Mouse (Mus musculus) T-helper 1 cell (primary cell): ENCODE results near the gene Irak4.

Experiments used
- in situ Hi-C: fragments of 300-600 bp; cut with MboI, MseI; formaldehyde crosslinking; loops from one replicate; pipeline ENCODE4 v1.15.1; 2025; ENCODE audit warnings: high pct_unique_total_duplicates

Irak4 gene

GRCm38 (mm10) chr15:94543409-94544051, at the start of gene Irak4, which contains the start of gene Pus7l:
Gene Irak4 (plus strand): TSS chr15:94543643.
Gene Pus7l (minus strand): TSS chr15:94543547.
- in situ Hi-C loops = no loop called here

DNA sequence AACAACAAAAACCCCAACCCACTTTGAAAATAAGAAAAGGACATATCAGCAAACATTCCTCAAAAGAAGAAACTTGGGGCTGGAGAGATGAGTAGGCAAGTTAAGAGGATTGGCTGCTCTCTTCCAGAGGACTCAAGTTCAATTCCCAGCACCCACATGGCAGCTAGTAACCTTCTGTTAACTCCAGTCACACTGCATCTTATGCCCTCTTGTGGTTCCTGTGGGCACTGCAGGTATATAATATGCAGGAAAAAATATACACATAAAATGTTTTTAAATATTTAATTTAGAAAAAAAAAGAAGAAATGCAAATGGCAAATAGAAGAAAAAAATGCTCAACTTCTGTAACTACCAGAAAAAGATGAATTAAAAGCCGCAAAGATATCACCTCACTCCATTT, 49.0 kb upstream of the Irak4 start:
- in situ Hi-C loops = no loop called here

DNA sequence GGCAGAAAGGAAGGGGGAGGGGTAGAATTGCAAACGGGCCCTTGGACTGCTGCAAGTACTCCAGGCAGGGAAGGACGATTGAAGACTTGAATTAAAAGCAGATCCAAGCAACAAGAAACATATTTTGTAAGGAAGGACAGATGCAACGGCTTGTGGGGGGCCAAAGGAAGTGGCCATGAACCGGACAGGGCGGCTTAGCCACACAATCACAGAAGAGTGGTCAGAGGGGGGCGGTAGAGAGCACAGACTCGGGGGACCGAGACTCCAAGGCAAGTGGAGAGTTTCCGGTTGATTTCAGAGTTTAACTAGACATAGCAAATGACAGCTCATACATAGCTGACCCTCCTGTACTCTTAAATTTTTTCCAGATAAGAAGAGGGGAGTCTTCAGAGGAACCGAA, 47.5 kb upstream of the Irak4 start:
- in situ Hi-C loops = no loop called here

- in situ Hi-C loops = no loop called here
Observed at GRCm38 (mm10) chr15:94499260-94499659, 44.2 kb upstream of the Irak4 start.

- in situ Hi-C loops = no loop called here
Observed at GRCm38 (mm10) chr15:94503451-94504215, 39.8 kb upstream of the Irak4 start.

DNA sequence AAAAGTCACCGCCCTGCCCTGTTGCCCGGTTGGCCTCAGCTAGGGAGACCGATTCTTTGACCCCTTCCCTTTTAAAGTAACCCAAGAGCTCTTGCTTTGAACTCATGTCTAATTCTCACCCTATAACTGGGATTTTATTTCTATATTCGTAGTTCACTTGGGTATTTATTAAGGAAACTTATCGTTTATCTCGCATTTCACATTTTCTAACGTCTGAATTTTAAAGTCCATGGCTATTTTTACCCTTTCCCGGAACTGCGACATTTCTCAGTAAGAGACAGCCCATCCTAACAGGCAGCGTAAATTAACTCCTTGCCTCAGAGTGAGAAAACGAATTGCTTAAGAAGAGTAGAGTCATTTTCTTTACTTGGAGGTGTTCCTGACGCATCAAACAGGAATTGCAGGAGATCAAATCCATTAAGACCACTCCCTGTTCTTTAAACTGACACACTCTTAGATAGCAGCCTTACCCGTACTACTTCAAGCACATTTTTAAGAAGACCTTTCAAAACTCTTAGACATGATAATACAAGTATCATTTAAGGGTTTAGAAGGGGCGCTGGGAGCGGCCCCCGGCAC, 25.4 kb upstream of the Irak4 start:
- in situ Hi-C loops = no loop called here

GRCm38 (mm10) chr15:94520205-94520900, 23.1 kb upstream of the Irak4 start:
- in situ Hi-C loops = no loop called here

- in situ Hi-C loops = no loop called here
Observed at GRCm38 (mm10) chr15:94520959-94521358, 22.5 kb upstream of the Irak4 start.

DNA sequence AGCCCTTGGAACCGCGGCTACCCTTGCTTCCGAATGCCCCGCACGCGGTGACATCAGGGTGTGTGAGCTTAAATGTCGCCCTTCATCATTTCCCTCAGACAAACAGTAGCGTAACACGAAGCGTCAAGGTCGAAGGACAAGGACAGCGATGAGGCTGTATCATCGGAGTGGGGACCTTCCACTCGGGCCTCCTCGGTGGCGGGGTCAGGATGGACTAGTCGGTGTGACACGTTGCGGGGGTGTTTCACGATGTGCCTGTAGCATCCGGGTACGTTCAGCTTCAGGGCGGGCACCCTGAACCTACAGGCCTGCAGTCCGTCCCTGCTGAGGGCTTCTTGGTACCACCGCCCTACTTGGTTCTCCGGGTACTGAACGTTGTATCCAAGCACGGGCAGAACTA, 20.2 kb upstream of the Irak4 start:
- in situ Hi-C loops = no loop called here

DNA sequence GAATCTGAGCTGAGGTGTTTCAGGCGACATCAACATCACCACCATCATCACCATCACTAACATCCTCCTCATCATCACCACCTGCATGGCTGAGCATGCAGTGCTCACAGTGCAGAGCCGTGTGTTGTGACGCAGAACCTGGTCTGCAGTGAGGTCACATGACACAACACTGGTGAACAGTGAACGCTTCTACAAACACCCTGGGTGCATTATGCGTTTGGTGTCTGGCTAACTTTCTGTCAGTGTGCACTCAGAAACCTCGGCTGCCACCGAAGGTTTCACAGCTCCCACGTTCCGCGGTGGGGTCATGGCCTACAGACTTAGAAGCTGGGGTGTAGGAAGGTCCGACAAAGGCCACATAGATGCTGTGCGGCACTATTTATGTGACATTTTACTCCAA, 18.5 kb upstream of the Irak4 start:
- in situ Hi-C loops = loop anchor here (5.0 kb wide), 1 partner anchor 188 kb away; no protein-coding TSS in a partner anchor

GRCm38 (mm10) chr15:94530519-94530918, 12.9 kb upstream of the Irak4 start:
- in situ Hi-C loops = no loop called here

DNA sequence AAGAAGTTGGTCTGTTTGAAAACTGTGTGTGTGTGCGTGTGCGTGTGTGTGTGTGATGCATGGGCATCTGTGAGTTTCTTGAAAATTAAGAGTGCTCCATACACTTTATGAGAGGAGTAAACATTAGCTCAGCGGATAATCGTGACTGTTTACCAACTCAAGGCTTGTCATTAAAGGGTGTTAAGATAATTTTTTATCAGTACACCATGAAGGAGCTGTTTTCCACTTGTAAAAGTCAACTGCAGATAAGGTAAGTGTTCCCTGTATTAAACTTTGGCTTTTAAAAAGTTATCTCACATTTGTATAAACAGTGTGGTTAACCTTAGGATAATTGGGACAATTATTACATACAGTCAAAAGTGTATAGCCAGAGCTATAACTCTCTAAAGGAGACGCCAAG, 11.1 kb upstream of the Irak4 start:
- in situ Hi-C loops = no loop called here

DNA sequence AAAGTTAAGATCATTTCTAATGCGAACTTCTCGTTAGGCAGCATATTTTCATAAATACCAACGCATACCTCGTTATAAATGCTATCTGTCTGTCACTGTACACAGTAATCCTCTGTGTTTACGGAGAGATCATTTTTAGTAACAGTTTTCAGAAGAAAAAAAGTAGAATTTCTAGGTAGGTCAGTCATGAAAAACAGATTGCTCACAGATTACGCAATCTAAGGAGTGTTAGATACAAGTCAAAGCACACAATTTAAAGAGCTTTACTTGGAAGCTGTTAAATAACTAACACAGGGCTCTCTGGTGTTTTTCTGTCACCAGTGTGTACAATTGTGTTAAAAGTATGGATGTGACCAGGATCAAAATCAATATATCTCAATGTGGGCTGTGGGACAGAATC, 10.5 kb upstream of the Irak4 start:
- in situ Hi-C loops = no loop called here

DNA sequence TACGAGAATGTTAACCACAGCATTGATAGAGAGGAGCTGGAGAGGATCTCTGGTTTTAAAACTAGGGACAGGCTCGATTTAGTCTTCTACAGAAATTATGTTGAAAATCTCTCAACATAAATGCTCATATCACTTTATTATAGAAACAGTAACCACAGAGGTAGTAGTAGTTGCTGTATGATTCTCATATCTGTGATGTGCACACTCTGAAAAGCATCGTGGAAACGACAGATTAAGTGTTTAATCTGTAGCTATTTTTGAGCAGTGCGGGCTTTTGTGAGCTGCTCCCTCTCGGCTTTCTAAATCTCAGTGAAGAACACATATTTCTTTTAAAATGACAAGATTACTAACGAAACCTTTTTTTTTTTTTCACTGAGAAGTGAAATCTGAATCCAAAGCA, 7.9 kb upstream of the Irak4 start:
- in situ Hi-C loops = no loop called here

DNA sequence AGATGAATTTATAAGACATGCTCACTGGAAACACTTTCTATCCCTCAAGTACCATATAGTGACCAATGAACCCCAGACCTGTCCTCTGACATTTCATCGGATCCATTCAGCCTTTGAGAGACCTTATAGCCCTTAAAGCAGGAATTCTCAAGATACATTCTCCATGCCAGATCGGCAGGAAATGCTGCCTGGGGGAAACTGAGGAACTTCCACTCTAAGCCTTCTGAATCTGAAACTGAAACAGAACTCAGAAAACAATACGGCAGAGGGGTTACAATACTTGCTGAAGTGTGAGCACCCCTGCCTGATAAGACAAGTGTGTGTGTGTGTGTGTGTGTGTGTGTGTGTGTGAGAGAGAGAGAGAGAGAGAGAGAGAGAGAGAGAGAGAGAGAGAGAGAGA, 4.1 kb upstream of the Irak4 start:
- in situ Hi-C loops = no loop called here

- in situ Hi-C loops = no loop called here
Observed at GRCm38 (mm10) chr15:94542567-94543408, 655 bp upstream of the Irak4 start.

- in situ Hi-C loops = no loop called here
Observed at GRCm38 (mm10) chr15:94544052-94544636, 701 bp downstream of the Irak4 start.

DNA sequence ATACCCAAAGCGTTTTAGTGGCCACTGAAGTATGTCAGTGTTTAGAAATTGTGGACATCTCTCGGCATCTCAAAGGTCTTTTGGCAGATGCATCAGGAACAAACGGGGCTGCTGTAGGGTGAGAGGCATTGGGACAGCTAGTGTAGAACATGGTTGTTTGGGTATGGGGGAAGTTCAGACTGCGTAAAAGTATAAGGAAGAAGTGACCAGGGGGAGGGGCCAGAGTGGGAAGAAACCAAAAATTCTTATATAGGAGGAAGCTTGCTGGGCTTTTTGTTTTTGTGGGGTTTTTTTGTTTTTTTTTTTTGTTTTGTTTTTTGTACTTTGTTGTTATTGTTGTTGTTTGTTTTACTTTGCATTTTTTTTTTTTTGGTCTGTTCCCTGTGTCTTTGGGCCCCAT, 1.4 kb downstream of the Irak4 start:
- in situ Hi-C loops = loop anchor here (5.0 kb wide), 1 partner anchor 52 kb away; no protein-coding TSS in a partner anchor

DNA sequence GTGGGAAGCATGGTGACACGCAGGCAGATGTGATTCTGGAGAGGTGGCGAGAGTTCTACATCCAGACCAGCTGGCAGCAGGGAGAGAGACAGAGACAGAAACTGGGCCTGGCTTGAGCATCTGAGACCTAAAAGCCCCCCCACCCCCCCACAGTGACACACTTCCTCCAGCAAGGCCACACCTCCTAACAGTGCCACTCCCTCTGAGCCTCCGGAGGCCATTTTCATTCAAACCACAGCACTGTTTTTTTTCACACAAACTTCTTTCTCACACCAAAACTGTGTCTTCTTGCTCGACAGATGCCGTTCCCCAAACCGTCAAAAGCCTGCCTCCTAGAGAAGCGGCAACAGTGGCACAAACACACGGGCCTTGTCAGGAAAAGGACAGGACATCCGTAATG, 10.1 kb downstream of the Irak4 start:
- in situ Hi-C loops = loop anchor here (25.0 kb wide), 1 partner anchor 1734 kb away; the partner anchor contains the start of gene Arid2

GRCm38 (mm10) chr15:94557442-94557841, 14.0 kb downstream of the Irak4 start:
- in situ Hi-C loops = loop anchor here (25.0 kb wide), 1 partner anchor 1730 kb away; the partner anchor contains the start of gene Arid2
